Mouse (Mus musculus): ENCODE measurements around the gene Mgarp.

The Mgarp gene

DNA sequence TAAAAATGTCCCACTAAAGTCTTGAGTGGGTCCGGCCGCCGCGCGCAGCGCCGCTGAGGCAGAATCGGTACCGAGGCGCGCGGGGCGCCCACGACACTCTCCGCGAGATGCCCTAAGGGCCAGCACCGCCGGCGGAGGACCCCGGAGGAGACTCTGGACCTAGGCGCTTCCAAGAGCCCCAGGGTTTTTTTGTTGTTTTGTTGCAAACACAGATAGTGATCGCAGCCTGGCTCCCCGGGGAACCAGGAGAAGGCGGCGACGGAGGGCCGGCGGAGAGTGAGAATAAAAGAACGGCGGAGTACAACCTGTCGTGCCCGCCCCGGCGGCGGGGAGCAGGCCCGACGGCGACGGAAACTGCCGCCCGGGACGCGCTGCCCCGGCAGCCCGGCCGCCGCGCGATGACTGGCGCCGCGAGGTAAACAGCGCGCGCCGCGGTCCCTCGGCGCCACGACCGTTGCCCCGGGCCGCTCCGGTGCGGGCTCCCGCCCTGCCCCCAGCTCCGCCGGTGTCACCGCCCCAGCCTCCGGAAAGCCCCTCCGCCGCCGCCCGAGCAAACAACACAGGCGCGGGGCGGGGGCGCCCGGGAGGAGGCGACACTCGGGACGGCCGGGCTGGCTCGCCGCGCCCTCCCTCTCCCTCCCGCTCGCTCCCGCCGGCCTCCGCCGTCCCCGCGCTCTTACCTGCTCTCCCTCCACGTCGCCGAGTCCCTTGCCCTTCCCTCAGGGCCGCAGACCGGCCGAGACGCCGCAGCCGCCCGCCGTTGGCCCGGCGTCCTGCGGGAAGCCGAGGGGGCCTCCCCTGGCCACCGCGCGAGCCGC lies 56.6 kb downstream of the Mgarp start:
- peak; percentile 40 for DNase-seq (ENCODE audit: low spot score)

GRCm38 (mm10) chr3:51339378-51339733 lies 57.2 kb downstream of the Mgarp start:
- DNase-seq (ENCODE audit: low spot score): no peak
